Mouse (Mus musculus): Measurements from ENCODE around the gene Irak4. TPM values are rescaled to one million over a fixed set of nuclear protein-coding genes. Genes with fewer than 3 reads are reported as not detected.

The Irak4 gene
- polyA plus RNA-seq, 2 experiments, result 1.7 TPM

GRCm38 (mm10) chr15:94616036-94616435, 72.6 kb downstream of the Irak4 start:
- TF ChIP-seq EP300 (IDR thresholded peaks at IDR 0.05; ENCODE audit: low read depth), result no peak
- H3K4me2 ChIP-seq (ENCODE audit: low read depth), result no peak overlapping the region
- H3K27ac ChIP-seq, result no peak overlapping the region
- no peaks in the 10 kb centered on the region for H3K36me3 ChIP-seq (replicated peaks; ENCODE audit: control insufficient read depth, insufficient read depth, low read depth)
- 73% methylated on average over 11 of the region's 11 CpGs for WGBS (ENCODE audit: insufficient replicate concordance)
- H3K27me3 ChIP-seq (ENCODE audit: control insufficient read depth, insufficient read depth, low read length), result no peaks in the 10 kb centered on the region
- H3K4me1 ChIP-seq (replicated peaks; ENCODE audit: control insufficient read depth in 2 of 2, insufficient read depth in 2 of 2, low read length in 1 of 2), result no peaks in the 10 kb centered on the region
- no peak overlapping the region for H3K9ac ChIP-seq (replicated peaks)
- ATAC-seq (ENCODE audit: insufficient read depth) (no peak), DNase-seq (ENCODE audit: low read depth in 3 of 3, low spot score in 3 of 3) (no peak)
- H3K4me3 ChIP-seq (ENCODE audit: insufficient read depth in 1 of 2, low read depth in 2 of 2, low read length in 2 of 2), result no peak overlapping the region
- no peaks in the 10 kb centered on the region for H3K9me3 ChIP-seq (ENCODE audit: control insufficient read depth, low read length)

DNA sequence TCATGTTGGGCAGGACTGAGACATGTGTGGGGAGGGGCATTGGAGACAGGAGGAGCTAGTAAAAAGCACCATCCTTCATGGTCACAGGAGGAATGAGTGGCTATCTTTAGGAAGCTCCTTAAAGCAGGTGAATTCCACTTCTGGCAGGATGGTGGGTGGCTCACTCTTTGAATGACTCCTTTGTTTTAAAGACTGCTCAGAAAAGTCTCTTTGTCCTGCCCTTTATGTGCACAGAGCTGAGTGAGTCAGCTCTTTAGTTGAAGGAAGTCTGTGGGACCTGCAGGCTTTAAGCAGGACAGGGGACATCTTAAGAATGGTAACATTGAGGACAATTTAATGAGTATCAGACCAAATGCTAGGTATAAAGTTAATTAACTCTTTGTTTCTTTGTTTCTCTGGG, 77.5 kb downstream of the Irak4 start:
- ATAC-seq (ENCODE audit: insufficient read depth) (no peak), DNase-seq (ENCODE audit: low read depth in 3 of 3, low spot score in 3 of 3) (no peak)
- H3K27me3 ChIP-seq (ENCODE audit: control insufficient read depth, insufficient read depth, low read length), result no peaks in the 10 kb centered on the region

GRCm38 (mm10) chr15:94628463-94628829, 85.0 kb downstream of the Irak4 start:
- Histone ChIP-seq H3K4me1 (replicated peaks; ENCODE audit: control insufficient read depth in 2 of 2, insufficient read depth in 2 of 2, low read length in 1 of 2) (no peaks in the 10 kb centered on the region), H3K4me2 (ENCODE audit: low read depth) (peak overlapping the region; percentile 57; the same call in 1 of the 2 replicates), H3K36me3 (replicated peaks; ENCODE audit: control insufficient read depth, insufficient read depth, low read depth) (no peaks in the 10 kb centered on the region), H3K27ac (no peak overlapping the region), H3K27me3 (ENCODE audit: control insufficient read depth, insufficient read depth, low read length) (peaks cover 26% of the 10 kb centered on the region), H3K9ac (replicated peaks) (no peak overlapping the region), H3K9me3 (ENCODE audit: control insufficient read depth, low read length) (no peaks in the 10 kb centered on the region), H3K4me3 (ENCODE audit: insufficient read depth in 1 of 2, low read depth in 2 of 2, low read length in 2 of 2) (no peak overlapping the region)
- WGBS (ENCODE audit: insufficient replicate concordance), result 44% methylated on average over 2 of the region's 2 CpGs
- TF ChIP-seq CTCF (IDR thresholded peaks at IDR 0.05; ENCODE audit: low read depth), result no peak
- TF ChIP-seq EP300 (IDR thresholded peaks at IDR 0.05; ENCODE audit: low read depth), result no peak
- no peak for DNase-seq (ENCODE audit: low read depth in 3 of 3, low spot score in 3 of 3)
- no peak for ATAC-seq (ENCODE audit: insufficient read depth)

More for the DNA sequence above, 77.5 kb downstream of the Irak4 start:
- Histone ChIP-seq H3K27ac (no peak overlapping the region), H3K4me2 (ENCODE audit: low read depth) (no peak overlapping the region), H3K9ac (replicated peaks) (no peak overlapping the region), H3K4me3 (ENCODE audit: insufficient read depth in 1 of 2, low read depth in 2 of 2, low read length in 2 of 2) (no peak overlapping the region), H3K4me1 (replicated peaks; ENCODE audit: control insufficient read depth in 2 of 2, insufficient read depth in 2 of 2, low read length in 1 of 2) (no peaks in the 10 kb centered on the region), H3K9me3 (ENCODE audit: control insufficient read depth, low read length) (no peaks in the 10 kb centered on the region), H3K36me3 (replicated peaks; ENCODE audit: control insufficient read depth, insufficient read depth, low read depth) (no peaks in the 10 kb centered on the region)
- TF ChIP-seq CTCF (IDR thresholded peaks at IDR 0.05; ENCODE audit: low read depth) (no peak), EP300 (IDR thresholded peaks at IDR 0.05; ENCODE audit: low read depth) (no peak)

DNA sequence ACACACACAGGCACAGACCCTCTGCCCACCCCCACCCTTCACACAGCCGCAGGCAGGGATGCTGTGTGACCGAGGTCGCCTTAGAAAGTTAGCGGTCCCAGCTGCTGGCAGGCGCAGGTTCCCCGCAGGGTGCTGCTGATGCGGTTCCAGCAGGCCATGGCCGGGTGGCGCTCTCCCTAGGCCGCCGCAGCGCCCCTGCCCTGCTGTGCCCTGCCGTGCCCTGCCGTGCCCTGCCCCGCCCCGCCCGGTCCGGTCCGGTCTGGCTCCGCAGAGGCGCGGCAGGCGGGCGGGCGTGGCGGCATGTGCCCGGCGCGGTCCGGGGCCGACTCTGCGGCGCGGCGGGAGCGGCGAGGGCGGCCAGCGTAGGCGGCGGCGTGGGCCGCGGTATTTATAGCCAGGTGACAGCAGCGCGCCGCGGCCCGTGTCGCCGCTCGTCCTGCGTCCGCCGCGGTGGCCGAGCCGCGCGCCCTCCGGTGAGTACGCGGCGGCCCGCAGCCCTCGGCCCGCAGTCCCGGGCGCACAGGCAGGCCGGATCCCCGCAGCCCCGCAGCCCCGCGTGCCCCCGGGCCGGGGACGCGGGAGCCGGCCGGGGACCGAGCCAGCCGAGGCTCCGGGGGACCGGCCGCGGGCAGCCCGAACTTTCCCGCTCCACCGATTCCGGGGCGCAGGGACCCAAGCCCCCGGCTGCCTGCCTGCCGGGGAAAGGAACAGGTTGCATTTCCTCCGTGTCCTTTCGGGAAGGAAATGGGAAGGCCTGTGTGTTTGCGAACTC, 85.6 kb downstream of the Irak4 start, which contains the start of gene Tmem117:
Gene Tmem117 (plus strand): TSS at position 403 of the 772 bp plus-strand sequence.
- 1% methylated on average over 70 of the region's 96 CpGs for WGBS (ENCODE audit: insufficient replicate concordance)
- H3K4me3 ChIP-seq (ENCODE audit: insufficient read depth in 1 of 2, low read depth in 2 of 2, low read length in 2 of 2), result peak within 1 kb of the TSS in 1 of 2 experiments; percentile 44
- H3K36me3 ChIP-seq (replicated peaks; ENCODE audit: control insufficient read depth, insufficient read depth, low read depth), result no peaks in the 10 kb centered on the region
- peaks cover 26% of the 10 kb centered on the region for H3K27me3 ChIP-seq (ENCODE audit: control insufficient read depth, insufficient read depth, low read length)
- ATAC-seq (ENCODE audit: insufficient read depth), result 0 out of 2 replicates have a peak, but pooled peaks have one; percentile 8
- H3K9ac ChIP-seq (replicated peaks), result no peak within 1 kb of the TSS
- no peak within 1 kb of the TSS for H3K27ac ChIP-seq
- no peaks in the 10 kb centered on the region for H3K4me1 ChIP-seq (replicated peaks; ENCODE audit: control insufficient read depth in 2 of 2, insufficient read depth in 2 of 2, low read length in 1 of 2)
- DNase-seq (ENCODE audit: low read depth in 3 of 3, low spot score in 3 of 3), result no peak
- TF ChIP-seq CTCF (IDR thresholded peaks at IDR 0.05; ENCODE audit: low read depth) (no peak), EP300 (IDR thresholded peaks at IDR 0.05; ENCODE audit: low read depth) (no peak)
- peak within 1 kb of the TSS; percentile 57 for H3K4me2 ChIP-seq (ENCODE audit: low read depth)
- no peaks in the 10 kb centered on the region for H3K9me3 ChIP-seq (ENCODE audit: control insufficient read depth, low read length)

DNA sequence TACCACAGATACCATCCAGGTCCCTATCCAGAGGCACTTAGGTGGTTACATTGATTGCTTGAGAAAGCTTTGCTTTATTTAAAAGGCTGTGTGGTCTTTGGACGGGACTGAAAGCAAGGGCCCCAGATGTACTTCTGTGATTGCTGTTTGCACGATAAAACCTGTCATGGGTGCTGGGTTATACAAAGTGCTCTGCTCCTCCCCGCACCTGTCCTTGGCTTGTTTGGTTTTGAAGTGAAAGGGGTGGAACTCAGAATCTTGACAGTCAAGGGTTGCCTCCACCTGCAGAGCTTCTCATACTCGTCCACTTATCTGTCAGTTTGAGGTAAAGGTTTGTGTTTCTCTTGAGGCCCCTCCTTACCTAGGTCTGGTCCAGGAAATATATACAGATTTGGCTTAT, 87.1 kb downstream of the Irak4 start:
- Histone ChIP-seq H3K9me3 (ENCODE audit: control insufficient read depth, low read length) (no peaks in the 10 kb centered on the region), H3K9ac (replicated peaks) (no peak overlapping the region), H3K27me3 (ENCODE audit: control insufficient read depth, insufficient read depth, low read length) (peaks cover 26% of the 10 kb centered on the region), H3K36me3 (replicated peaks; ENCODE audit: control insufficient read depth, insufficient read depth, low read depth) (no peaks in the 10 kb centered on the region), H3K27ac (no peak overlapping the region), H3K4me3 (ENCODE audit: insufficient read depth in 1 of 2, low read depth in 2 of 2, low read length in 2 of 2) (no peak overlapping the region), H3K4me2 (ENCODE audit: low read depth) (no peak overlapping the region), H3K4me1 (replicated peaks; ENCODE audit: control insufficient read depth in 2 of 2, insufficient read depth in 2 of 2, low read length in 1 of 2) (no peaks in the 10 kb centered on the region)
- ATAC-seq (ENCODE audit: insufficient read depth) (no peak), DNase-seq (ENCODE audit: low read depth in 3 of 3, low spot score in 3 of 3) (no peak)
- no peak for TF ChIP-seq CTCF (IDR thresholded peaks at IDR 0.05; ENCODE audit: low read depth)
- TF ChIP-seq EP300 (IDR thresholded peaks at IDR 0.05; ENCODE audit: low read depth), result no peak
- WGBS (ENCODE audit: insufficient replicate concordance), result 42% methylated on average over 4 of the region's 4 CpGs

Other genes starting within 250 kb of the Irak4 start
- gene Adamts20, start 78.2 kb upstream of the Irak4 start, polyA plus RNA-seq (2012; rRNA removed), result 0.04 and 0.09 TPM in 2 replicates
- 0.10 TPM in 1 of 2 replicates, not detected in the other for gene Adamts20, start 78.2 kb upstream of the Irak4 start, polyA plus RNA-seq (2014; fragmentation: Nextera tagmentation; extraction: Ambion mirVana)
- 2.3 and 2.8 TPM in 2 replicates for gene Pus7l, start 96 bp upstream of the Irak4 start, polyA plus RNA-seq (2012; rRNA removed)
- 2.6 and 2.8 TPM in 2 replicates for gene Pus7l, start 96 bp upstream of the Irak4 start, polyA plus RNA-seq (2014; fragmentation: Nextera tagmentation; extraction: Ambion mirVana)
- 8.4 and 13.8 TPM in 2 replicates for gene Twf1, start 46.2 kb downstream of the Irak4 start, polyA plus RNA-seq (2012; rRNA removed)
- gene Twf1, start 46.2 kb downstream of the Irak4 start, polyA plus RNA-seq (2014; fragmentation: Nextera tagmentation; extraction: Ambion mirVana), result 23.9 and 24.6 TPM in 2 replicates
- not detected in 2 replicates for gene Tmem117, start 85.6 kb downstream of the Irak4 start, polyA plus RNA-seq (2012; rRNA removed)
- 0.05 TPM in 1 of 2 replicates, not detected in the other for gene Tmem117, start 85.6 kb downstream of the Irak4 start, polyA plus RNA-seq (2014; fragmentation: Nextera tagmentation; extraction: Ambion mirVana)

Measured in liver, embryonic 14.5 days (tissue).